Mouse (Mus musculus): ENCODE data around the gene Morn1.

The Morn1 gene

DNA sequence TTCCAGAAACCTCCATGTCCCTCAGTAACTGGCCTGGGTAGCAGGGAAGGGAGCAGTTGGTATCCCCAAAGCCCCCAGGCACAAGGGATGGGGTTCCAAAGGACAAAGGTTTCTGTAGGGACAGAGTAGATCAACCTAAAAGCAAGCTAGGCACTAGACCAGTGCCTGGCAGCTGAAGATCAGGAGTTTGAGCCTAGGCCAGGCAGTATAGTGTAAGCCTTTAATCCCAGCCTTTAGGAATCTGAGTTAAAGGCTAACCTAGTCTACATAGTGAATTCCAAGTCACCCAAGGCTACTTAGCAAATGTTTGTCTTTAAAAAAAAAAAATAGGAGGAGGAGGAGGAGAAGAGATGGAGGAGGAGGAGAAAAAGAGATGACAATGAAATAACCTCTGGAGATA, 102.4 kb downstream of the Morn1 start:
- DNase-seq (ENCODE audit: low read depth, low spot score): no peak

DNA sequence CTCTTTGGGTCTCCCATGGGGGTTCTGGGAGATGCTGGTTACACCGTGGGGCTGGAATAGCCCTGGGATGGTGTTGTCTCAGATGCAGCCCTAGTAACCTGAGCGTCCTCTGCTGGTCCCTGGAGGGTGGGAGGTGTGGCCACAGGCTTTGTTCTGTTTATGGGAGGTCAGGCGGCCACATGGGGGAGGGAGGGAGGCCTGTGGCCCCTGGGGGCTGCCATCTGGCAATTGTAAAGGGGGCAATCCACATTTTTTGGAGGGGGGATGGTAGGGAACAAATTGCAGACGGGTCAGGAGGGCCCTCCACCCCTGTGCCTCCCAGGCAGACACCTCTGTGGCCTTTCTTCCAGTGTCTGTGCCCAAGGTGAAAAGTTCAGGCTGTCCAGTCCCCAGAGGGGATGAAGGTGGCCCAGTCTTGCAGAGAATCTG, 103.3 kb downstream of the Morn1 start:
- no peak for DNase-seq (ENCODE audit: low read depth, low spot score)

DNA sequence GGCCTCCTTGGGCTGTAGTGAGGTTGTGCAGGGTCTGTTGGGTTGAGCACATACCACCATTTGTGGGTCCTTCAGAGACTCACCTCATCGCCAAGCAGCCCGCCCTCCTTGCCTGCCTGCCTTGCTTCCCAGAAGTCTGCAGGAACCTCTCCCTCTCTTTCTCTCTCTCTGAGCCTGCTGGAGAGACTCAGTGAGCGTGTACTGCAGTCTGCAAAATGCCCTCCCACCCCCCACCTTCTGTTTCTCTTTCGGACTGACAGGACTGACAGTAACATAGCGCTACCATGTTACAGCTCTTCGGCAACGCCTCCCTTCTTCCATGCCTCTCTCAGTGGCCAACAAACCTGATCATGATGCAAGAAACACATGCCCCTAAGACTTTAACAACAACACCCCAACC, 103.9 kb downstream of the Morn1 start:
- no peak for DNase-seq (ENCODE audit: low read depth, low spot score)

Measured in retina, adult 2 months (tissue).